Mouse (Mus musculus): ENCODE measurements around the gene Wrb.

- TF ChIP-seq CTCF (IDR thresholded peaks at IDR 0.05; ENCODE audit: control insufficient read depth, insufficient read depth, insufficient read length), result no peak
- TF ChIP-seq MYOG (IDR thresholded peaks at IDR 0.05; ENCODE audit: control insufficient read depth, extremely low read depth, insufficient read length), result no peak
- TF ChIP-seq CEBPB (IDR thresholded peaks at IDR 0.05; ENCODE audit: low read depth), result no peak
Observed at GRCm38 (mm10) chr16:96126684-96127171, 18.5 kb upstream of the Wrb start.
